Comparison of ENCODE assay signal across 8 mouse cellular contexts in genomic region chr1:135132473-135132872, GRCm38 (mm10). TPM values are rescaled to one million over a fixed set of nuclear protein-coding genes. Genes with fewer than 3 reads are reported as not detected.
DNase-seq lines count a peak whose midpoint lies in the region; ATAC-seq and TF ChIP-seq lines count a peak whose summit lies in the region.

Ptpn7 (plus strand) TSS chr1:135132700.

- TF ChIP-seq POLR2A in heart, adult 2 months (IDR thresholded peaks at IDR 0.05; ENCODE audit: insufficient read depth, low read depth, low read length), result no peak
- no peak for TF ChIP-seq POLR2A in testis, adult 2 months (IDR thresholded peaks at IDR 0.05; ENCODE audit: control insufficient read depth, low read depth, low read length)

- intact Hi-C loops in heart, adult 2 months (cut with DNase I), result no loop called here

- TF ChIP-seq EP300 in heart, adult 2 months (IDR thresholded peaks at IDR 0.05; ENCODE audit: insufficient read depth, low read depth, low read length), result no peak

- no peak within 1 kb of the TSS for H3K27ac ChIP-seq in hindbrain, embryonic 11.5 days (ENCODE audit: low read depth, low read length)
- no peak within 1 kb of the TSS for H3K27ac ChIP-seq in hindbrain, embryonic 13.5 days
- H3K27ac ChIP-seq in heart, adult 2 months, result no peak within 1 kb of the TSS
- no peak within 1 kb of the TSS for H3K27ac ChIP-seq in testis, adult 2 months (ENCODE audit: control insufficient read depth, insufficient read depth, low read depth, low read length)

- H3K36me3 ChIP-seq in hindbrain, embryonic 11.5 days (ENCODE audit: control insufficient read depth, insufficient read depth, low read length), result no peaks in the 10 kb centered on the region
- H3K36me3 ChIP-seq in hindbrain, embryonic 13.5 days, result no peaks in the 10 kb centered on the region
- H3K36me3 ChIP-seq in E14TG2a.4 (ENCODE audit: insufficient read depth, low read length), result no peaks in the 10 kb centered on the region
- H3K36me3 ChIP-seq in heart, adult 2 months (ENCODE audit: control insufficient read depth, insufficient read depth, low read length), result no peaks in the 10 kb centered on the region
- H3K36me3 ChIP-seq in testis, adult 2 months (ENCODE audit: control insufficient read depth, insufficient read depth, low read length), result no peaks in the 10 kb centered on the region

- DNase-seq in hindbrain, embryonic 11.5 days (ENCODE audit: low spot score), result peak; percentile 49
- DNase-seq in heart, adult 2 months, result peak; percentile 71 to 86
- peak; percentile 72 for DNase-seq in kidney, postnatal 14 days

- H3K4me2 ChIP-seq in hindbrain, embryonic 11.5 days (replicated peaks; ENCODE audit: low read depth, low read length), result no peak within 1 kb of the TSS
- H3K4me2 ChIP-seq in hindbrain, embryonic 13.5 days, result no peak within 1 kb of the TSS

- 46% methylated on average over 10 of the region's 10 CpGs for WGBS in hindbrain, embryonic 11.5 days
- 38% methylated on average over 10 of the region's 10 CpGs for WGBS in hindbrain, embryonic 13.5 days
- 5% methylated on average over 10 of the region's 10 CpGs for WGBS in heart, adult 2 months

- H3K79me2 ChIP-seq in heart, adult 2 months (replicated peaks; ENCODE audit: control insufficient read depth, insufficient read depth, low read length), result no peaks in the 10 kb centered on the region

- no peak within 1 kb of the TSS for H3K4me3 ChIP-seq in hindbrain, embryonic 11.5 days (ENCODE audit: low read depth, low read length)
- H3K4me3 ChIP-seq in hindbrain, embryonic 13.5 days, result no peak within 1 kb of the TSS
- 0 out of 2 replicates have a peak within 1 kb of the TSS, but pooled peaks have one; percentile 50 for H3K4me3 ChIP-seq in E14TG2a.4 (replicated peaks; ENCODE audit: low read length)
- no peak within 1 kb of the TSS for H3K4me3 ChIP-seq in heart, adult 2 months
- H3K4me3 ChIP-seq in testis, adult 2 months (ENCODE audit: control insufficient read depth, low read depth, low read length), result no peak within 1 kb of the TSS

- H3K4me1 ChIP-seq in hindbrain, embryonic 11.5 days (replicated peaks; ENCODE audit: control insufficient read depth, insufficient read depth, low read length), result peaks cover 2% of the 10 kb centered on the region; the same call in 1 of the 2 replicates
- no peaks in the 10 kb centered on the region for H3K4me1 ChIP-seq in hindbrain, embryonic 13.5 days (replicated peaks)
- peaks cover 60% of the 10 kb centered on the region for H3K4me1 ChIP-seq in E14TG2a.4 (replicated peaks; ENCODE audit: low read depth, low read length)
- no peaks in the 10 kb centered on the region for H3K4me1 ChIP-seq in heart, adult 2 months (ENCODE audit: control insufficient read depth, insufficient read depth, low read length)
- H3K4me1 ChIP-seq in testis, adult 2 months (ENCODE audit: control insufficient read depth, insufficient read depth, low read length), result no peaks in the 10 kb centered on the region; the same call in 1 of the 2 replicates

- no peak for ATAC-seq in hindbrain, embryonic 11.5 days (ENCODE audit: low FRiP score)
- no peak for ATAC-seq in hindbrain, embryonic 13.5 days (ENCODE audit: low FRiP score)
- peak; percentile 62; the same call in 1 of the 2 replicates for ATAC-seq in cerebellum, adult (ENCODE audit: insufficient number of reproducible peaks, low FRiP score, low TSS enrichment)
- peak; percentile 73 for ATAC-seq in megakaryocyte, adult 5-6 weeks (ENCODE audit: poor library complexity, severe bottlenecking)

- no peak within 1 kb of the TSS for H3K9ac ChIP-seq in hindbrain, embryonic 11.5 days (ENCODE audit: low read depth, low read length)
- no peak within 1 kb of the TSS for H3K9ac ChIP-seq in hindbrain, embryonic 13.5 days
- H3K9ac ChIP-seq in heart, adult 2 months (ENCODE audit: low read depth, low read length), result no peak within 1 kb of the TSS

- H3K27me3 ChIP-seq in hindbrain, embryonic 11.5 days (ENCODE audit: control insufficient read depth, insufficient read depth, low read length), result peaks cover 2% of the 10 kb centered on the region; the same call in 1 of the 2 replicates
- H3K27me3 ChIP-seq in hindbrain, embryonic 13.5 days, result peaks cover 13% of the 10 kb centered on the region
- peaks cover 5% of the 10 kb centered on the region for H3K27me3 ChIP-seq in E14TG2a.4 (ENCODE audit: insufficient read depth, low read length)
- no peaks in the 10 kb centered on the region for H3K27me3 ChIP-seq in heart, adult 2 months (ENCODE audit: control insufficient read depth, insufficient read depth, low read length)
- no peaks in the 10 kb centered on the region for H3K27me3 ChIP-seq in testis, adult 2 months (ENCODE audit: control insufficient read depth, insufficient read depth, low read length)

- TF ChIP-seq CTCF in E14TG2a.4 (conservative IDR thresholded peaks at IDR 0.05; ENCODE audit: low read length), result peak; percentile 55
- TF ChIP-seq CTCF in heart, adult 2 months (IDR thresholded peaks at IDR 0.05), result peak; percentile 73
- TF ChIP-seq CTCF in testis, adult 2 months (IDR thresholded peaks at IDR 0.05; ENCODE audit: control insufficient read depth, insufficient read depth, insufficient replicate concordance, low read depth, low read length), result peak; percentile 54; the same call in 1 of the 2 replicates

- no peaks in the 10 kb centered on the region for H3K9me3 ChIP-seq in hindbrain, embryonic 11.5 days (ENCODE audit: control insufficient read depth, low read length)
- H3K9me3 ChIP-seq in hindbrain, embryonic 13.5 days, result no peaks in the 10 kb centered on the region
- no peaks in the 10 kb centered on the region for H3K9me3 ChIP-seq in E14TG2a.4 (ENCODE audit: low read length)

RNA-seq across cellular contexts. Expression of gene Ptpn7, which starts in this region (rescaled TPM):
- 1.3 and 2.1 TPM in 2 replicates for polyA plus RNA-seq in hindbrain, embryonic 11.5 days (2014; fragmentation: Nextera tagmentation; extraction: Ambion mirVana)
- 0.62 and 0.88 TPM in 2 replicates for polyA plus RNA-seq in hindbrain, embryonic 13.5 days (2015; fragmentation: Nextera tagmentation; extraction: Ambion mirVana)
- under 1 TPM; 0.73 to 0.82 TPM for total RNA-seq in heart, adult 2 months (2021)
- 0.82 and 1.4 TPM in 2 replicates for polyA plus RNA-seq in heart, adult 2 months (2012; rRNA removed)
- total RNA-seq in megakaryocyte, adult 5-6 weeks (2015), result 25.5 and 29.5 TPM in 2 replicates
- total RNA-seq in megakaryocyte, adult 5-6 weeks (2017), result 49.7 and 54.2 TPM in 2 replicates
- polyA plus RNA-seq in testis, adult 2 months (2012; rRNA removed), result 2.6 TPM in 2 replicates

Comparison
In these comparisons a context has a peak if more than half of its experiments do, and no peak if none do; other contexts are left out.
1. RNA of gene Ptpn7 (total RNA-seq): 25.5 to 54.2 TPM in megakaryocyte, adult 5-6 weeks; 0.73 to 0.82 TPM in heart, adult 2 months; every median in the first group is over 10 times any median in the second.
2. ATAC-seq: peak in cerebellum, adult (single experiment) and megakaryocyte, adult 5-6 weeks (single experiment); none in hindbrain, embryonic 11.5 days (single experiment) and hindbrain, embryonic 13.5 days (single experiment).
3. Peak in every context shown above with its lines, with median percentiles within 50 percentile points of each other: DNase-seq and CTCF ChIP-seq.